Mouse (Mus musculus): ENCODE results near the gene Zfp654. TPM values are rescaled to one million over a fixed set of nuclear protein-coding genes. Genes with fewer than 3 reads are reported as not detected.

The Zfp654 gene
- total and polyA plus RNA-seq, 2 experiments from 2014 or later, result 3.3 to 8.9 TPM

GRCm38 (mm10) chr16:64884420-64884838 lies 33.0 kb upstream of the Zfp654 start:
- peak; percentile 26 for DNase-seq (ENCODE audit: low spot score)
- H3K9me3 ChIP-seq (replicated peaks; ENCODE audit: control insufficient read depth, low read length), result 0 out of 2 replicates have a peak, but pooled peaks cover 8% of the 10 kb centered on the region
- WGBS, result 6% methylated on average over 3 of the region's 3 CpGs

GRCm38 (mm10) chr16:64883896-64884295 lies 32.4 kb upstream of the Zfp654 start:
- Histone ChIP-seq H3K9ac (replicated peaks; ENCODE audit: low read depth, low read length) (no peak overlapping the region), H3K4me3 (ENCODE audit: low read depth, low read length) (no peak overlapping the region), H3K9me3 (replicated peaks; ENCODE audit: control insufficient read depth, low read length) (0 out of 2 replicates have a peak, but pooled peaks cover 4% of the 10 kb centered on the region), H3K4me2 (ENCODE audit: low read depth, low read length) (peak overlapping the region; percentile 6; the same call in 1 of the 2 replicates), H3K27me3 (ENCODE audit: control insufficient read depth, insufficient read depth, low read length) (no peaks in the 10 kb centered on the region), H3K27ac (ENCODE audit: low read depth) (no peak overlapping the region), H3K36me3 (replicated peaks; ENCODE audit: control insufficient read depth, insufficient read depth, low read length) (no peaks in the 10 kb centered on the region), H3K4me1 (ENCODE audit: control insufficient read depth, insufficient read depth) (0 out of 2 replicates have a peak, but pooled peaks cover 9% of the 10 kb centered on the region)
- TF ChIP-seq EP300 (IDR thresholded peaks at IDR 0.05; ENCODE audit: low read depth), result no peak
- TF ChIP-seq CTCF (IDR thresholded peaks at IDR 0.05; ENCODE audit: low read depth), result no peak
- WGBS, result 29% methylated on average over 5 of the region's 5 CpGs
- no peak for ATAC-seq (ENCODE audit: insufficient read depth, low read depth)
- DNase-seq (ENCODE audit: low spot score), result no peak

More at GRCm38 (mm10) chr16:64884420-64884838, 33.0 kb upstream of the Zfp654 start:
- peak; percentile 53 for ATAC-seq (ENCODE audit: insufficient read depth, low read depth)
- H3K27me3 ChIP-seq (ENCODE audit: control insufficient read depth, insufficient read depth, low read length), result no peaks in the 10 kb centered on the region
- H3K4me2 ChIP-seq (ENCODE audit: low read depth, low read length), result 0 out of 2 replicates have a peak overlapping the region, but pooled peaks have one; percentile 6
- H3K9ac ChIP-seq (replicated peaks; ENCODE audit: low read depth, low read length), result no peak overlapping the region
- no peak overlapping the region for H3K4me3 ChIP-seq (ENCODE audit: low read depth, low read length)
- no peaks in the 10 kb centered on the region for H3K36me3 ChIP-seq (replicated peaks; ENCODE audit: control insufficient read depth, insufficient read depth, low read length)
- H3K27ac ChIP-seq (ENCODE audit: low read depth), result no peak overlapping the region
- no peak for TF ChIP-seq CTCF (IDR thresholded peaks at IDR 0.05; ENCODE audit: low read depth)
- no peak for TF ChIP-seq EP300 (IDR thresholded peaks at IDR 0.05; ENCODE audit: low read depth)
- 0 out of 2 replicates have a peak, but pooled peaks cover 9% of the 10 kb centered on the region for H3K4me1 ChIP-seq (ENCODE audit: control insufficient read depth, insufficient read depth)

- ATAC-seq (ENCODE audit: insufficient read depth, low read depth), result no peak
- H3K4me1 ChIP-seq (ENCODE audit: control insufficient read depth, insufficient read depth), result 0 out of 2 replicates have a peak, but pooled peaks cover 9% of the 10 kb centered on the region
- no peak overlapping the region for H3K4me2 ChIP-seq (ENCODE audit: low read depth, low read length)
- TF ChIP-seq EP300 (IDR thresholded peaks at IDR 0.05; ENCODE audit: low read depth), result no peak
- no peak for TF ChIP-seq CTCF (IDR thresholded peaks at IDR 0.05; ENCODE audit: low read depth)
- WGBS, result 77% methylated on average over 2 of the region's 2 CpGs
- no peak overlapping the region for H3K4me3 ChIP-seq (ENCODE audit: low read depth, low read length)
- DNase-seq (ENCODE audit: low spot score), result no peak
- H3K9ac ChIP-seq (replicated peaks; ENCODE audit: low read depth, low read length), result no peak overlapping the region
- no peak overlapping the region for H3K27ac ChIP-seq (ENCODE audit: low read depth)
- no peaks in the 10 kb centered on the region for H3K27me3 ChIP-seq (ENCODE audit: control insufficient read depth, insufficient read depth, low read length)
- H3K9me3 ChIP-seq (replicated peaks; ENCODE audit: control insufficient read depth, low read length), result no peaks in the 10 kb centered on the region
- no peaks in the 10 kb centered on the region for H3K36me3 ChIP-seq (replicated peaks; ENCODE audit: control insufficient read depth, insufficient read depth, low read length)
These were observed 30.0 kb upstream of the Zfp654 start for GRCm38 (mm10) chr16:64881442-64881841.

GRCm38 (mm10) chr16:64880986-64881385 lies 29.5 kb upstream of the Zfp654 start:
- Histone ChIP-seq H3K36me3 (replicated peaks; ENCODE audit: control insufficient read depth, insufficient read depth, low read length) (no peaks in the 10 kb centered on the region), H3K4me1 (ENCODE audit: control insufficient read depth, insufficient read depth) (0 out of 2 replicates have a peak, but pooled peaks cover 9% of the 10 kb centered on the region), H3K4me3 (ENCODE audit: low read depth, low read length) (no peak overlapping the region), H3K4me2 (ENCODE audit: low read depth, low read length) (no peak overlapping the region), H3K27ac (ENCODE audit: low read depth) (no peak overlapping the region), H3K9ac (replicated peaks; ENCODE audit: low read depth, low read length) (no peak overlapping the region), H3K9me3 (replicated peaks; ENCODE audit: control insufficient read depth, low read length) (no peaks in the 10 kb centered on the region), H3K27me3 (ENCODE audit: control insufficient read depth, insufficient read depth, low read length) (no peaks in the 10 kb centered on the region)
- no peak for DNase-seq (ENCODE audit: low spot score)
- no peak for TF ChIP-seq EP300 (IDR thresholded peaks at IDR 0.05; ENCODE audit: low read depth)
- no peak for ATAC-seq (ENCODE audit: insufficient read depth, low read depth)
- 60% methylated on average over 3 of the region's 3 CpGs for WGBS

- Histone ChIP-seq H3K4me3 (ENCODE audit: low read depth, low read length) (no peak overlapping the region), H3K9ac (replicated peaks; ENCODE audit: low read depth, low read length) (no peak overlapping the region), H3K27ac (ENCODE audit: low read depth) (no peak overlapping the region), H3K36me3 (replicated peaks; ENCODE audit: control insufficient read depth, insufficient read depth, low read length) (no peaks in the 10 kb centered on the region), H3K9me3 (replicated peaks; ENCODE audit: control insufficient read depth, low read length) (no peaks in the 10 kb centered on the region), H3K4me1 (ENCODE audit: control insufficient read depth, insufficient read depth) (0 out of 2 replicates have a peak, but pooled peaks cover 9% of the 10 kb centered on the region), H3K4me2 (ENCODE audit: low read depth, low read length) (no peak overlapping the region), H3K27me3 (ENCODE audit: control insufficient read depth, insufficient read depth, low read length) (no peaks in the 10 kb centered on the region)
- ATAC-seq (ENCODE audit: insufficient read depth, low read depth) (no peak), DNase-seq (ENCODE audit: low spot score) (no peak)
- no peak for TF ChIP-seq CTCF (IDR thresholded peaks at IDR 0.05; ENCODE audit: low read depth)
- no peak for TF ChIP-seq EP300 (IDR thresholded peaks at IDR 0.05; ENCODE audit: low read depth)
- 60% methylated on average over 5 of the region's 5 CpGs for WGBS
These were observed 28.3 kb upstream of the Zfp654 start for GRCm38 (mm10) chr16:64879735-64880134.

- Histone ChIP-seq H3K9ac (replicated peaks; ENCODE audit: low read depth, low read length) (no peak overlapping the region), H3K27me3 (ENCODE audit: control insufficient read depth, insufficient read depth, low read length) (no peaks in the 10 kb centered on the region), H3K4me2 (ENCODE audit: low read depth, low read length) (no peak overlapping the region), H3K9me3 (replicated peaks; ENCODE audit: control insufficient read depth, low read length) (no peaks in the 10 kb centered on the region), H3K36me3 (replicated peaks; ENCODE audit: control insufficient read depth, insufficient read depth, low read length) (no peaks in the 10 kb centered on the region), H3K27ac (ENCODE audit: low read depth) (no peak overlapping the region), H3K4me1 (ENCODE audit: control insufficient read depth, insufficient read depth) (no peaks in the 10 kb centered on the region), H3K4me3 (ENCODE audit: low read depth, low read length) (no peak overlapping the region)
- 86% methylated on average over 3 of the region's 3 CpGs for WGBS
- TF ChIP-seq CTCF (IDR thresholded peaks at IDR 0.05; ENCODE audit: low read depth) (no peak), EP300 (IDR thresholded peaks at IDR 0.05; ENCODE audit: low read depth) (no peak)
- ATAC-seq (ENCODE audit: insufficient read depth, low read depth), result no peak
- no peak for DNase-seq (ENCODE audit: low spot score)
These were observed 27.2 kb upstream of the Zfp654 start for GRCm38 (mm10) chr16:64878611-64879132.
